Mouse (Mus musculus) CH12F3 (cell line): ENCODE results near the gene Hoxa4.

ENCODE experiments used
- in situ Hi-C: fragments of 300-500 bp; cut with MboI; formaldehyde crosslinking; loops from 2 replicates; pipeline ENCODE4 v1.14.3; 2020; ENCODE audit warnings: low sequenced_read_pairs

Hoxa4 gene

GRCm38 (mm10) chr6:52170166-52170897 is 21.2 kb downstream of the Hoxa4 start:
- in situ Hi-C loops = no loop called here

- in situ Hi-C loops = no loop called here
These were observed 21.9 kb downstream of the Hoxa4 start for GRCm38 (mm10) chr6:52169499-52170165.

- in situ Hi-C loops = no loop called here
These were observed 23.1 kb downstream of the Hoxa4 start for GRCm38 (mm10) chr6:52168191-52169055.

- in situ Hi-C loops = no loop called here
These were observed 23.8 kb downstream of the Hoxa4 start for GRCm38 (mm10) chr6:52167736-52168161.

- in situ Hi-C loops = no loop called here
These were observed 24.4 kb downstream of the Hoxa4 start for GRCm38 (mm10) chr6:52167176-52167575.

GRCm38 (mm10) chr6:52166431-52167077 is 25.0 kb downstream of the Hoxa4 start:
- in situ Hi-C loops = no loop called here

GRCm38 (mm10) chr6:52165441-52166370 is 25.8 kb downstream of the Hoxa4 start:
- in situ Hi-C loops = no loop called here

GRCm38 (mm10) chr6:52164626-52165440 is 26.7 kb downstream of the Hoxa4 start, which contains the start of gene Hoxa2:
Gene Hoxa2, minus strand, starts transcription at chr6:52164831.
- in situ Hi-C loops = no loop called here

GRCm38 (mm10) chr6:52164051-52164625 is 27.4 kb downstream of the Hoxa4 start:
- in situ Hi-C loops = no loop called here

GRCm38 (mm10) chr6:52163366-52164031 is 28.1 kb downstream of the Hoxa4 start:
- in situ Hi-C loops = no loop called here

GRCm38 (mm10) chr6:52162611-52163365 is 28.8 kb downstream of the Hoxa4 start:
- in situ Hi-C loops = no loop called here

- in situ Hi-C loops = no loop called here
These were observed 29.5 kb downstream of the Hoxa4 start for GRCm38 (mm10) chr6:52162093-52162380.

- in situ Hi-C loops = no loop called here
These were observed 30.0 kb downstream of the Hoxa4 start for GRCm38 (mm10) chr6:52161336-52162092.

GRCm38 (mm10) chr6:52160511-52161335 is 30.8 kb downstream of the Hoxa4 start:
- in situ Hi-C loops = no loop called here

- in situ Hi-C loops = no loop called here
These were observed 31.6 kb downstream of the Hoxa4 start for GRCm38 (mm10) chr6:52159979-52160378.

GRCm38 (mm10) chr6:52159164-52159761 is 32.3 kb downstream of the Hoxa4 start:
- in situ Hi-C loops = no loop called here
